Mouse (Mus musculus): ENCODE data around the gene St8sia1. TPM values are rescaled to one million over a fixed set of nuclear protein-coding genes. Genes with fewer than 3 reads are reported as not detected.

Gene St8sia1
- polyA plus RNA-seq, 1 experiment from 2014 or later: 2.9 TPM

GRCm38 (mm10) chr6:142916271-142916941 is 47.8 kb downstream of the St8sia1 start:
- H3K4me2 ChIP-seq (replicated peaks): no peak overlapping the region
- H3K36me3 ChIP-seq: no peaks in the 10 kb centered on the region
- H3K9me3 ChIP-seq: no peaks in the 10 kb centered on the region
- no peak for ATAC-seq (ENCODE audit: insufficient number of reproducible peaks, insufficient read depth, low FRiP score, low TSS enrichment)
- no peaks in the 10 kb centered on the region for H3K4me1 ChIP-seq
- no peak overlapping the region for H3K27ac ChIP-seq
- no peaks in the 10 kb centered on the region for H3K27me3 ChIP-seq
- H3K4me3 ChIP-seq: no peak overlapping the region
- no peak overlapping the region for H3K9ac ChIP-seq
- WGBS: 90% methylated on average over 11 of the region's 11 CpGs

- Histone ChIP-seq H3K27me3 (no peaks in the 10 kb centered on the region), H3K27ac (no peak overlapping the region), H3K9ac (no peak overlapping the region), H3K4me1 (no peaks in the 10 kb centered on the region), H3K4me3 (no peak overlapping the region), H3K36me3 (no peaks in the 10 kb centered on the region), H3K4me2 (replicated peaks) (no peak overlapping the region), H3K9me3 (no peaks in the 10 kb centered on the region)
- ATAC-seq (ENCODE audit: insufficient number of reproducible peaks, insufficient read depth, low FRiP score, low TSS enrichment): no peak
- 78% methylated on average over 5 of the region's 5 CpGs for WGBS
Observed at GRCm38 (mm10) chr6:142915464-142915863, 48.8 kb downstream of the St8sia1 start.

- Histone ChIP-seq H3K36me3 (no peaks in the 10 kb centered on the region), H3K4me2 (replicated peaks) (no peak overlapping the region), H3K4me3 (no peak overlapping the region), H3K27me3 (no peaks in the 10 kb centered on the region), H3K27ac (no peak overlapping the region), H3K9me3 (no peaks in the 10 kb centered on the region), H3K4me1 (no peaks in the 10 kb centered on the region), H3K9ac (no peak overlapping the region)
- WGBS: 92% methylated on average over 10 of the region's 10 CpGs
- no peak for ATAC-seq (ENCODE audit: insufficient number of reproducible peaks, insufficient read depth, low FRiP score, low TSS enrichment)
Observed at GRCm38 (mm10) chr6:142914676-142915075, 49.6 kb downstream of the St8sia1 start.

GRCm38 (mm10) chr6:142911263-142911662 is 53.0 kb downstream of the St8sia1 start:
- H3K4me3 ChIP-seq: no peak overlapping the region
- no peak overlapping the region for H3K27ac ChIP-seq
- H3K9me3 ChIP-seq: no peaks in the 10 kb centered on the region
- H3K27me3 ChIP-seq: no peaks in the 10 kb centered on the region
- no peaks in the 10 kb centered on the region for H3K4me1 ChIP-seq
- H3K4me2 ChIP-seq (replicated peaks): no peak overlapping the region
- WGBS: 94% methylated on average over 3 of the region's 3 CpGs
- no peak overlapping the region for H3K9ac ChIP-seq
- no peaks in the 10 kb centered on the region for H3K36me3 ChIP-seq
- ATAC-seq (ENCODE audit: insufficient number of reproducible peaks, insufficient read depth, low FRiP score, low TSS enrichment): no peak

GRCm38 (mm10) chr6:142910721-142911120 is 53.5 kb downstream of the St8sia1 start:
- 91% methylated on average over 7 of the region's 7 CpGs for WGBS
- no peak overlapping the region for H3K27ac ChIP-seq
- no peaks in the 10 kb centered on the region for H3K27me3 ChIP-seq
- H3K4me2 ChIP-seq (replicated peaks): no peak overlapping the region
- no peak for ATAC-seq (ENCODE audit: insufficient number of reproducible peaks, insufficient read depth, low FRiP score, low TSS enrichment)
- H3K4me3 ChIP-seq: no peak overlapping the region
- no peaks in the 10 kb centered on the region for H3K36me3 ChIP-seq
- no peaks in the 10 kb centered on the region for H3K4me1 ChIP-seq
- no peaks in the 10 kb centered on the region for H3K9me3 ChIP-seq
- H3K9ac ChIP-seq: no peak overlapping the region

- no peaks in the 10 kb centered on the region for H3K27me3 ChIP-seq
- H3K9ac ChIP-seq: no peak overlapping the region
- WGBS: 83% methylated on average over 3 of the region's 3 CpGs
- no peak overlapping the region for H3K27ac ChIP-seq
- H3K4me3 ChIP-seq: no peak overlapping the region
- no peaks in the 10 kb centered on the region for H3K9me3 ChIP-seq
- no peaks in the 10 kb centered on the region for H3K36me3 ChIP-seq
- H3K4me2 ChIP-seq (replicated peaks): no peak overlapping the region
- ATAC-seq (ENCODE audit: insufficient number of reproducible peaks, insufficient read depth, low FRiP score, low TSS enrichment): no peak
- H3K4me1 ChIP-seq: no peaks in the 10 kb centered on the region
Observed at GRCm38 (mm10) chr6:142909771-142910105, 54.5 kb downstream of the St8sia1 start.

GRCm38 (mm10) chr6:142908911-142909770 is 55.1 kb downstream of the St8sia1 start:
- WGBS: 74% methylated on average over 5 of the region's 5 CpGs
- no peaks in the 10 kb centered on the region for H3K27me3 ChIP-seq
- H3K36me3 ChIP-seq: no peaks in the 10 kb centered on the region
- H3K4me3 ChIP-seq: no peak overlapping the region
- H3K4me1 ChIP-seq: no peaks in the 10 kb centered on the region
- no peak overlapping the region for H3K9ac ChIP-seq
- no peak overlapping the region for H3K27ac ChIP-seq
- ATAC-seq (ENCODE audit: insufficient number of reproducible peaks, insufficient read depth, low FRiP score, low TSS enrichment): no peak
- no peaks in the 10 kb centered on the region for H3K9me3 ChIP-seq
- no peak overlapping the region for H3K4me2 ChIP-seq (replicated peaks)

GRCm38 (mm10) chr6:142908412-142908811 is 55.8 kb downstream of the St8sia1 start:
- Histone ChIP-seq H3K9ac (no peak overlapping the region), H3K27me3 (no peaks in the 10 kb centered on the region), H3K27ac (no peak overlapping the region), H3K4me3 (no peak overlapping the region), H3K9me3 (no peaks in the 10 kb centered on the region), H3K4me1 (no peaks in the 10 kb centered on the region), H3K4me2 (replicated peaks) (no peak overlapping the region), H3K36me3 (no peaks in the 10 kb centered on the region)
- no peak for ATAC-seq (ENCODE audit: insufficient number of reproducible peaks, insufficient read depth, low FRiP score, low TSS enrichment)
- WGBS: 89% methylated on average over 3 of the region's 3 CpGs

- Histone ChIP-seq H3K27ac (no peak overlapping the region), H3K4me2 (replicated peaks) (no peak overlapping the region), H3K9me3 (no peaks in the 10 kb centered on the region), H3K27me3 (no peaks in the 10 kb centered on the region), H3K36me3 (no peaks in the 10 kb centered on the region), H3K4me3 (no peak overlapping the region), H3K9ac (no peak overlapping the region), H3K4me1 (no peaks in the 10 kb centered on the region)
- ATAC-seq (ENCODE audit: insufficient number of reproducible peaks, insufficient read depth, low FRiP score, low TSS enrichment): no peak
- WGBS: 82% methylated on average over 3 of the region's 3 CpGs
Observed at GRCm38 (mm10) chr6:142895371-142895770, 68.9 kb downstream of the St8sia1 start.

GRCm38 (mm10) chr6:142893716-142894115 is 70.5 kb downstream of the St8sia1 start:
- H3K9me3 ChIP-seq: no peaks in the 10 kb centered on the region
- H3K4me3 ChIP-seq: no peak overlapping the region
- WGBS: 89% methylated on average over 4 of the region's 4 CpGs
- H3K27me3 ChIP-seq: no peaks in the 10 kb centered on the region
- ATAC-seq (ENCODE audit: insufficient number of reproducible peaks, insufficient read depth, low FRiP score, low TSS enrichment): no peak
- no peaks in the 10 kb centered on the region for H3K4me1 ChIP-seq
- no peak overlapping the region for H3K4me2 ChIP-seq (replicated peaks)
- no peak overlapping the region for H3K27ac ChIP-seq
- H3K9ac ChIP-seq: no peak overlapping the region
- H3K36me3 ChIP-seq: no peaks in the 10 kb centered on the region

GRCm38 (mm10) chr6:142890321-142890720 is 73.9 kb downstream of the St8sia1 start:
- WGBS: 90% methylated on average over 6 of the region's 6 CpGs
- ATAC-seq (ENCODE audit: insufficient number of reproducible peaks, insufficient read depth, low FRiP score, low TSS enrichment): no peak

More at GRCm38 (mm10) chr6:142890321-142890720, 73.9 kb downstream of the St8sia1 start:
- H3K27me3 ChIP-seq: no peaks in the 10 kb centered on the region
- H3K4me3 ChIP-seq: no peak overlapping the region
- H3K9ac ChIP-seq: no peak overlapping the region
- H3K36me3 ChIP-seq: no peaks in the 10 kb centered on the region
- no peaks in the 10 kb centered on the region for H3K4me1 ChIP-seq
- H3K4me2 ChIP-seq (replicated peaks): no peak overlapping the region
- no peak overlapping the region for H3K27ac ChIP-seq
- no peaks in the 10 kb centered on the region for H3K9me3 ChIP-seq
